Mouse (Mus musculus) CH12.LX (cell line): ENCODE data around the gene Zfp827. TPM values are rescaled to one million over a fixed set of nuclear protein-coding genes. Genes with fewer than 3 reads are reported as not detected.
"Not testable (repeated sequence)": the region's sequence is repeated elsewhere in the genome, so short reads cannot be mapped to it uniquely, and the experiment has no call there.

ENCODE experiments used
- DNase-seq: peaks from one replicate; pipeline ENCODE4 v3.0.0-alpha.2; 2013; ENCODE audit errors: extremely low read depth
- H3K27ac ChIP-seq: 2 replicates; pipeline ENCODE4 v1.5.1; 2012; ENCODE audit warnings: low read depth, mild to moderate bottlenecking, control low read depth, moderate library complexity; ENCODE audit not compliant: insufficient read depth
- H3K27me3 ChIP-seq: replicated peaks from 2 replicates; pipeline ENCODE3; 2012; ENCODE audit warnings: inconsistent platforms
- H3K36me3 ChIP-seq, 2 experiments: replicated peaks in 1 of 2; 2 replicates each; pipeline versions ENCODE3 to v1.6.1; 2012; ENCODE audit warnings: inconsistent platforms in 1 of 2, low read length in 1 of 2, mild to moderate bottlenecking in 1 of 2, mixed read lengths in 1 of 2, moderate library complexity in 1 of 2; ENCODE audit not compliant: control insufficient read depth in 1 of 2, insufficient read depth in 1 of 2
- H3K4me1 ChIP-seq, 2 experiments: 2 replicates each; pipeline ENCODE4 v1.6.1; 2012; ENCODE audit warnings: inconsistent platforms in 1 of 2, moderate library complexity in 1 of 2; ENCODE audit not compliant: insufficient read depth in 2 of 2, control insufficient read depth in 1 of 2
- H3K4me2 ChIP-seq: 2 replicates; pipeline ENCODE4 v1.6.1; 2012; ENCODE audit warnings: low read depth, mild to moderate bottlenecking, control low read depth; ENCODE audit not compliant: poor library complexity, insufficient read depth, severe bottlenecking
- H3K4me3 ChIP-seq, 3 experiments: fragments of 150-350 bp in 1 of 3; sonication (generic) in 1 of 3; replicated peaks in 1 of 3; 2 replicates each; pipeline versions ENCODE3 to v1.5.1; 2011 to 2012; ENCODE audit warnings: low read depth in 2 of 3, low read length in 2 of 3, mild to moderate bottlenecking in 2 of 3, moderate library complexity in 2 of 3, control low read depth in 1 of 3, improper control_type of control experiment in 1 of 3, inconsistent platforms in 1 of 3, mixed read lengths in 1 of 3; ENCODE audit not compliant: poor library complexity in 1 of 3
- H3K79me2 ChIP-seq: replicated peaks from 2 replicates; pipeline ENCODE4 v1.6.1; 2012; ENCODE audit warnings: mild to moderate bottlenecking, moderate library complexity; ENCODE audit not compliant: control insufficient read depth, poor library complexity, insufficient read depth, severe bottlenecking; ENCODE audit errors: extremely low read depth
- H3K9ac ChIP-seq: 2 replicates; pipeline ENCODE4 v1.6.1; 2012; ENCODE audit warnings: low read depth, mild to moderate bottlenecking, control low read depth, moderate library complexity; ENCODE audit not compliant: insufficient read depth
- H3K9me3 ChIP-seq: replicated peaks from 2 replicates; pipeline ENCODE3; 2012; ENCODE audit warnings: low read length, inconsistent platforms, mixed read lengths
- CHD2 ChIP-seq: IDR thresholded peaks from 2 replicates; pipeline ENCODE4 v1.6.1; 2011; ENCODE audit warnings: low read length, improper control_type of control experiment
- ELF1 ChIP-seq: IDR thresholded peaks from 2 replicates; pipeline ENCODE4 v1.6.1; 2014; ENCODE audit warnings: low read depth, mild to moderate bottlenecking, inconsistent platforms, low read length, improper control_type of control experiment
- EP300 ChIP-seq: IDR thresholded peaks from 2 replicates; pipeline ENCODE4 v1.6.1; 2011; ENCODE audit warnings: low read length, improper control_type of control experiment
- IRF4 ChIP-seq: IDR thresholded peaks from 2 replicates; pipeline ENCODE4 v1.6.1; 2014; ENCODE audit warnings: low read depth, mild to moderate bottlenecking, inconsistent platforms, low read length, improper control_type of control experiment
- MAFK ChIP-seq: IDR thresholded peaks from 2 replicates; pipeline ENCODE4 v1.6.1; 2011; ENCODE audit warnings: low read length, improper control_type of control experiment; ENCODE audit not compliant: insufficient replicate concordance
- MAX ChIP-seq: IDR thresholded peaks from 2 replicates; pipeline ENCODE4 v1.6.1; 2011; ENCODE audit warnings: low read length, improper control_type of control experiment
- MAZ ChIP-seq: IDR thresholded peaks from 2 replicates; pipeline ENCODE4 v1.6.1; 2012; ENCODE audit warnings: low read depth, mild to moderate bottlenecking, inconsistent platforms, low read length, improper control_type of control experiment, moderate library complexity
- MEF2A ChIP-seq: IDR thresholded peaks from 2 replicates; pipeline ENCODE4 v1.6.1; 2014; ENCODE audit warnings: low read depth, mild to moderate bottlenecking, inconsistent platforms, low read length, improper control_type of control experiment, borderline replicate concordance
- NELFE ChIP-seq: IDR thresholded peaks from 2 replicates; pipeline ENCODE4 v1.6.1; 2011; ENCODE audit warnings: low read depth, low read length, improper control_type of control experiment
- NRF1 ChIP-seq: IDR thresholded peaks from 2 replicates; pipeline ENCODE4 v1.6.1; 2014; ENCODE audit warnings: low read depth, mild to moderate bottlenecking, inconsistent platforms, low read length, improper control_type of control experiment, moderate library complexity
- POLR2A ChIP-seq: IDR thresholded peaks from 2 replicates; pipeline ENCODE4 v1.6.1; 2011; ENCODE audit warnings: low read depth, mild to moderate bottlenecking, improper control_type of control experiment, low read length
- RAD21 ChIP-seq: IDR thresholded peaks from 2 replicates; pipeline ENCODE4 v1.6.1; 2011; ENCODE audit warnings: low read depth, mild to moderate bottlenecking, low read length, improper control_type of control experiment, moderate library complexity
- SIN3A ChIP-seq: IDR thresholded peaks from 2 replicates; pipeline ENCODE4 v1.6.1; 2012; ENCODE audit warnings: low read length, improper control_type of control experiment, inconsistent platforms
- TBP ChIP-seq: conservative IDR thresholded peaks from 2 replicates; pipeline ENCODE4 v1.6.1; 2011; ENCODE audit warnings: low read depth, low read length, improper control_type of control experiment
- ZKSCAN1 ChIP-seq: IDR thresholded peaks from 2 replicates; pipeline ENCODE4 v1.6.1; 2012; ENCODE audit warnings: low read depth, inconsistent platforms, low read length, improper control_type of control experiment, borderline replicate concordance
- dilution Hi-C: fragments of 300-500 bp; cut with MboI; formaldehyde crosslinking; loops from 2 replicates; pipeline ENCODE4 v1.14.3; 2020; ENCODE audit warnings: low sequenced_read_pairs; ENCODE audit not compliant: extremely low pct_unique_long_range_greater_than_20kb, extremely low pct_ligation_motif_present
- in situ Hi-C: fragments of 300-500 bp; cut with MboI; formaldehyde crosslinking; loops from 3 replicates; pipeline ENCODE4 v1.14.3; 2019; ENCODE audit warnings: low sequenced_read_pairs, low pct_ligation_motif_present, low pct_unique_long_range_greater_than_20kb, mixed read lengths
- polyA plus RNA-seq: library from polyadenylated mRNA; unstranded; fragments of >175 nt; gene quantifications from 2 replicates; pipeline ENCODE4 v1.2.1, GENCODE M21; 2012; ENCODE audit warnings: low read depth; ENCODE audit not compliant: insufficient read length
- total RNA-seq, 2 experiments: library from RNA; depleted of rRNA; stranded (reverse); fragments of 300-350 nt in 1 of 2; fragments of >200 nt in 1 of 2; gene quantifications; 2 replicates each; pipeline ENCODE4 v1.2.3; 2012 to 2014

Zfp827 gene
- total and polyA plus RNA-seq, 3 experiments: 4.3 to 11.1 (median 7.8) TPM

GRCm38 (mm10) chr8:79121614-79122013 is 93.4 kb downstream of the Zfp827 start:
- H3K79me2 ChIP-seq: no peaks in the 10 kb centered on the region
- no peak overlapping the region for H3K9ac ChIP-seq
- dilution Hi-C loops (no loop called here), in situ Hi-C loops (no loop called here)
- no peak overlapping the region for H3K4me3 ChIP-seq
- peaks cover under 1 to 12% of the 10 kb centered on the region in 2 experiments; a peak in 2 of 4 replicates for H3K4me1 ChIP-seq
- H3K36me3 ChIP-seq: peaks cover 59 to 94% of the 10 kb centered on the region in 2 experiments
- H3K4me2 ChIP-seq: no peak overlapping the region
- no peak for DNase-seq
- H3K9me3 ChIP-seq: no peaks in the 10 kb centered on the region
- no peak overlapping the region for H3K27ac ChIP-seq
- no peaks in the 10 kb centered on the region for H3K27me3 ChIP-seq
- no peak for TF ChIP-seq POLR2A
- TF ChIP-seq NELFE: no peak
- TF ChIP-seq ZKSCAN1: no peak
- no peak for TF ChIP-seq MAX
- no peak for TF ChIP-seq EP300
- no peak for TF ChIP-seq TBP

GRCm38 (mm10) chr8:79124231-79124630 is 96.0 kb downstream of the Zfp827 start:
- in situ Hi-C loops: no loop called here
- Histone ChIP-seq H3K4me2 (no peak overlapping the region), H3K79me2 (no peaks in the 10 kb centered on the region), H3K4me1 (peaks cover 2 to 14% of the 10 kb centered on the region in 2 experiments; a peak in 3 of 4 replicates), H3K27ac (no peak overlapping the region), H3K36me3 (peaks cover 50 to 91% of the 10 kb centered on the region in 2 experiments), H3K27me3 (no peaks in the 10 kb centered on the region), H3K4me3 (no peak overlapping the region), H3K9me3 (no peaks in the 10 kb centered on the region), H3K9ac (no peak overlapping the region)
- dilution Hi-C loops: no loop called here
- TF ChIP-seq MAFK: no peak
- no peak for TF ChIP-seq NRF1
- no peak for TF ChIP-seq RAD21
- no peak for TF ChIP-seq ELF1
- TF ChIP-seq IRF4: no peak
- no peak for TF ChIP-seq MEF2A
- TF ChIP-seq MAZ: no peak
- no peak for TF ChIP-seq CHD2
- no peak for DNase-seq

GRCm38 (mm10) chr8:79127211-79127816 is 99.1 kb downstream of the Zfp827 start:
- no peak for DNase-seq
- Histone ChIP-seq H3K27ac (no peak overlapping the region; the same call in 1 of the 2 replicates), H3K9me3 (no peaks in the 10 kb centered on the region), H3K4me1 (peaks cover 2 to 14% of the 10 kb centered on the region in 2 experiments; a peak in 3 of 4 replicates), H3K36me3 (peaks cover 44 to 91% of the 10 kb centered on the region in 2 experiments), H3K4me3 (no peak overlapping the region), H3K27me3 (no peaks in the 10 kb centered on the region), H3K79me2 (no peaks in the 10 kb centered on the region), H3K4me2 (no peak overlapping the region), H3K9ac (no peak overlapping the region)
- no peak for TF ChIP-seq SIN3A
- in situ Hi-C loops: no loop called here
- dilution Hi-C loops: no loop called here

GRCm38 (mm10) chr8:79128534-79128933 is 100.3 kb downstream of the Zfp827 start:
- H3K27ac ChIP-seq, H3K9me3 ChIP-seq, H3K27me3 ChIP-seq, H3K9ac ChIP-seq, in situ Hi-C loops, H3K4me3 ChIP-seq, H3K79me2 ChIP-seq, DNase-seq, dilution Hi-C loops, H3K4me2 ChIP-seq: not testable (repeated sequence)
- Histone ChIP-seq H3K4me1 (peaks cover 2 to 14% of the 10 kb centered on the region in 2 experiments; a peak in 3 of 4 replicates), H3K36me3 (peaks cover 48 to 92% of the 10 kb centered on the region in 2 experiments)
